Mouse (Mus musculus): Measurements from ENCODE around the gene Tmem88. TPM values are rescaled to one million over a fixed set of nuclear protein-coding genes. Genes with fewer than 3 reads are reported as not detected.

Gene Tmem88
- total RNA-seq, 2 experiments from 2014 or later = 14.0 to 15.7 TPM

DNA sequence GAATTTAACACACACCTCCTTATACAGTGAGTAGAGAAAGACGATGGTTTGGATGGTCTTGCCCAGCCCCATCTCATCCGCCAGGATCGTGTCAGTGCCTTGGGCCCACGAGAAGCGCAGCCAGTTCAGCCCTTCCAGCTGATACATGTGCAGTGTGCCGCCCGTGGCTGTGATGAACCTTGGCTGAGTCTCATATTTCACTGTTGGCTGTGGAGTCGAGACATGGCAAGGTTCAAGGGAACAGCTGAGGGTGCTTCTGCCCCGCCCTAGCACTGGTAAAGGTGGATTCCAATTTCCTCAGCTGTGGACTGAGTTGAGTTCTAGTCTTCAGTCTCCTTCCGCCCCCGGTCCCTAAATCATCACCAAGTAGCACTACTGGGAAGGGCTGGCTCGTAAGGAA is 40.3 kb downstream of the Tmem88 start:
- DNase-seq = no peak

DNA sequence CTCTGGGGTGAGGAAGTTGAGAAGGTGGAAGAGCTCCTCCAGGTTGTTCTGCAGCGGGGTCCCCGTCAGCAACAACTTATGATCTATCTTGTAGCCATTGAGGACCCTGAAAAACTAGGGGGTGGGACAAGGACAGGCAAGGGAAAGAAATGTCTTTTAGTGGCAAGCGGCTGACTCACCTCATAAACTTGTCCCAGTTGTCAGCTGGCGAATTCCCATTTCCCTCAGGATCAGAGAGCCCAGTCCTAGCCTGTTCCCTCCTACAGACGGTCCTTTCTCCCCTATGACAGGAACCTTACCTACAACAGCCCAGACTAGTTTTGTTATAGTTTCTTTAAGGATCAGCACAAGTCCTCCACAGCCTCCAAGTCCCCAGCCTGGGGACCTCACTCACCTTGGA is 41.5 kb downstream of the Tmem88 start:
- no peak for DNase-seq

Other genes starting within 250 kb of the Tmem88 start
- gene Alox12b, start 241.2 kb downstream of the Tmem88 start, total RNA-seq (2021) = not detected
- gene Alox8, start 200.4 kb downstream of the Tmem88 start, total RNA-seq (2021) = under 1 TPM in 1 of 2 experiments, not detected in 1; 0.09 TPM
- not detected for gene Gucy2e, start 161.2 kb downstream of the Tmem88 start, total RNA-seq (2021)
- 1 to 10 TPM; 4.7 to 6.6 TPM for gene Cntrob, start 74.5 kb downstream of the Tmem88 start, total RNA-seq (2021)
- gene Trappc1, start 74.3 kb downstream of the Tmem88 start, total RNA-seq (2021) = 10 to 100 TPM; 55.4 to 55.5 TPM
- gene Kcnab3, start 72.0 kb downstream of the Tmem88 start, total RNA-seq (2021) = under 1 TPM; 0.42 to 0.93 TPM
- gene Rnf227, start 57.8 kb downstream of the Tmem88 start, total RNA-seq (2021) = 1 to 10 TPM in 1 of 2 experiments, under 1 TPM in 1; 0.85 to 2.1 TPM
- 10 to 100 TPM; 39.0 to 59.5 TPM for gene Chd3, start 28.8 kb downstream of the Tmem88 start, total RNA-seq (2021)
- gene Naa38, start 2.7 kb downstream of the Tmem88 start, total RNA-seq (2021) = 10 to 100 TPM; 83.8 to 94.5 TPM
- 10 to 100 TPM; 18.8 to 22.3 TPM for gene Cyb5d1, start 2.6 kb downstream of the Tmem88 start, total RNA-seq (2021)
- gene Kdm6b, start 15.4 kb upstream of the Tmem88 start, total RNA-seq (2021) = 10 to 100 TPM; 35.9 to 47.5 TPM
- gene Dnah2, start 150.9 kb upstream of the Tmem88 start, total RNA-seq (2021) = 1 to 10 TPM in 1 of 2 experiments, under 1 TPM in 1; 0.07 to 1.1 TPM
- gene Efnb3, start 162.0 kb upstream of the Tmem88 start, total RNA-seq (2021) = 1 to 10 TPM; 1.6 to 2.3 TPM
- gene Wrap53, start 182.0 kb upstream of the Tmem88 start, total RNA-seq (2021) = 1 to 10 TPM; 4.3 to 5.5 TPM
- gene Trp53, start 182.1 kb upstream of the Tmem88 start, total RNA-seq (2021) = 10 to 100 TPM; 30.9 to 41.2 TPM
- 100 to 1,000 TPM; 351 to 394 TPM for gene Atp1b2, start 207.7 kb upstream of the Tmem88 start, total RNA-seq (2021)
- under 1 TPM in 1 of 2 experiments, not detected in 1; 0.54 TPM for gene Shbg, start 219.7 kb upstream of the Tmem88 start, total RNA-seq (2021)
- gene Sat2, start 223.8 kb upstream of the Tmem88 start, total RNA-seq (2021) = 1 to 10 TPM; 5.6 to 5.7 TPM
- gene Fxr2, start 234.8 kb upstream of the Tmem88 start, total RNA-seq (2021) = 10 to 100 TPM; 66.3 to 85.0 TPM